Mouse (Mus musculus) adrenal gland, adult 2 months (tissue): ENCODE measurements around the gene Scin. TPM values are rescaled to one million over a fixed set of nuclear protein-coding genes. Genes with fewer than 3 reads are reported as not detected.

Experiments
- DNase-seq: peaks from one replicate; pipeline ENCODE4 v3.0.0; 2021
- polyA plus RNA-seq: library from polyadenylated mRNA; depleted of rRNA; stranded (reverse); fragments of >200 nt; gene quantifications from 2 replicates; pipeline ENCODE4 v1.2.3, GENCODE M21; 2012
- total RNA-seq, 2 experiments: library from RNA; stranded (reverse); gene quantifications; 2 replicates each; pipeline ENCODE4 v1.2.3; 2021

Scin gene
- total and polyA plus RNA-seq, 3 experiments, result 0.49 to 1.6 (median 1.0) TPM

GRCm38 (mm10) chr12:40108143-40108542 is 25.9 kb downstream of the Scin start:
- no peak for DNase-seq

- no peak for DNase-seq
These were observed 27.2 kb downstream of the Scin start for GRCm38 (mm10) chr12:40106874-40107273.

- no peak for DNase-seq
These were observed 29.3 kb downstream of the Scin start for GRCm38 (mm10) chr12:40104750-40105149.

- DNase-seq, result no peak
These were observed 31.7 kb downstream of the Scin start for GRCm38 (mm10) chr12:40102359-40102758.

GRCm38 (mm10) chr12:40099407-40099806 is 34.6 kb downstream of the Scin start:
- DNase-seq, result no peak

GRCm38 (mm10) chr12:40097449-40097848 is 36.6 kb downstream of the Scin start:
- DNase-seq, result no peak

GRCm38 (mm10) chr12:40097023-40097422 is 37.0 kb downstream of the Scin start:
- no peak for DNase-seq

- no peak for DNase-seq
These were observed 37.6 kb downstream of the Scin start for GRCm38 (mm10) chr12:40096453-40096852.

- no peak for DNase-seq
These were observed 44.0 kb downstream of the Scin start for GRCm38 (mm10) chr12:40090017-40090416.

- DNase-seq, result no peak
These were observed 48.2 kb downstream of the Scin start for GRCm38 (mm10) chr12:40085731-40086322.

- no peak for DNase-seq
These were observed 51.4 kb downstream of the Scin start for GRCm38 (mm10) chr12:40082453-40083238.

GRCm38 (mm10) chr12:40082048-40082447 is 52.0 kb downstream of the Scin start:
- DNase-seq, result no peak

- no peak for DNase-seq
These were observed 60.4 kb downstream of the Scin start for GRCm38 (mm10) chr12:40073660-40074059.

- no peak for DNase-seq
These were observed 87.0 kb downstream of the Scin start for GRCm38 (mm10) chr12:40047024-40047423.

- DNase-seq, result no peak
These were observed 90.0 kb downstream of the Scin start for GRCm38 (mm10) chr12:40043816-40044585.

GRCm38 (mm10) chr12:40040067-40040466 is 94.0 kb downstream of the Scin start:
- peak; percentile 38 for DNase-seq

- peak; percentile 96 for DNase-seq
These were observed 96.1 kb downstream of the Scin start, which contains the start of gene Arl4a for GRCm38 (mm10) chr12:40037876-40038463. Arl4a (minus strand) TSS chr12:40038025.

GRCm38 (mm10) chr12:40037226-40037813 is 96.7 kb downstream of the Scin start:
- peak; percentile 100 for DNase-seq

GRCm38 (mm10) chr12:40036666-40037065 is 97.4 kb downstream of the Scin start:
- DNase-seq, result peak; percentile 45

- no peak for DNase-seq
These were observed 98.5 kb downstream of the Scin start for GRCm38 (mm10) chr12:40035506-40035905.

- no peak for DNase-seq
These were observed 104.8 kb downstream of the Scin start for GRCm38 (mm10) chr12:40029201-40029600.

- no peak for DNase-seq
These were observed 106.2 kb downstream of the Scin start for GRCm38 (mm10) chr12:40027846-40028245.
